Mouse (Mus musculus) effector memory CD4-positive, alpha-beta T cell, adult 5 months (primary cell): ENCODE results near the gene Olfr1141. TPM values are rescaled to one million over a fixed set of nuclear protein-coding genes. Genes with fewer than 3 reads are reported as not detected.

Source experiments
- polyA plus RNA-seq: library from polyadenylated mRNA; unstranded; fragments of 100-300 nt; shearing (Covaris generic); gene quantifications from one replicate; pipeline ENCODE4 v1.2.1, GENCODE M21; 2017

Gene Olfr1141
- not detected for polyA plus RNA-seq

GRCm38 (mm10) chr2:87753891-87754290 lies at the start of gene Olfr1141:
TSS of gene Olfr1141 (minus strand) at chr2:87753991.

GRCm38 (mm10) chr2:87800292-87800691 lies 46.5 kb upstream of the Olfr1141 start, which contains the start of gene Olfr1143:
TSS of gene Olfr1143 (plus strand) at chr2:87800592.

GRCm38 (mm10) chr2:87779183-87779582 lies 25.4 kb upstream of the Olfr1141 start, which contains the start of gene Olfr152:
TSS of gene Olfr152 (plus strand) at chr2:87779483.

GRCm38 (mm10) chr2:87743452-87743851 lies 10.3 kb downstream of the Olfr1141 start, which contains the start of gene Olfr1140:
TSS of gene Olfr1140 (plus strand) at chr2:87743752.

GRCm38 (mm10) chr2:87739878-87740277 lies 13.9 kb downstream of the Olfr1141 start, which contains the start of gene Olfr1138:
TSS of gene Olfr1138 (minus strand) at chr2:87739978.

GRCm38 (mm10) chr2:87713079-87713478 lies 40.7 kb downstream of the Olfr1141 start, which contains the start of gene Olfr1137:
TSS of gene Olfr1137 (minus strand) at chr2:87713179.

Other genes with a start within 250 kb of the Olfr1141 start
- not detected for gene Pramel6, start 247.4 kb downstream of the Olfr1141 start, polyA plus RNA-seq
- gene Olfr153, start 222.2 kb downstream of the Olfr1141 start, polyA plus RNA-seq, result not detected
- gene Olfr1128, start 208.4 kb downstream of the Olfr1141 start, polyA plus RNA-seq, result not detected
- not detected for gene Olfr1129, start 180.1 kb downstream of the Olfr1141 start, polyA plus RNA-seq
- not detected for gene Olfr1130, start 147.8 kb downstream of the Olfr1141 start, polyA plus RNA-seq
- gene Olfr1131, start 126.9 kb downstream of the Olfr1141 start, polyA plus RNA-seq, result not detected
- gene Olfr1132, start 116.5 kb downstream of the Olfr1141 start, polyA plus RNA-seq, result not detected
- not detected for gene Olfr1133, start 106.6 kb downstream of the Olfr1141 start, polyA plus RNA-seq
- gene Olfr1134, start 95.5 kb downstream of the Olfr1141 start, polyA plus RNA-seq, result not detected
- not detected for gene Olfr1135, start 80.3 kb downstream of the Olfr1141 start, polyA plus RNA-seq
- not detected for gene Olfr1136, start 60.0 kb downstream of the Olfr1141 start, polyA plus RNA-seq
- gene Olfr1137, start 40.8 kb downstream of the Olfr1141 start, polyA plus RNA-seq, result not detected
- not detected for gene Olfr1138, start 14.0 kb downstream of the Olfr1141 start, polyA plus RNA-seq
- gene Olfr1140, start 10.2 kb downstream of the Olfr1141 start, polyA plus RNA-seq, result not detected
- gene Olfr152, start 25.5 kb upstream of the Olfr1141 start, polyA plus RNA-seq, result not detected
- gene Olfr1143, start 46.6 kb upstream of the Olfr1141 start, polyA plus RNA-seq, result not detected
- not detected for gene Olfr1145, start 55.8 kb upstream of the Olfr1141 start, polyA plus RNA-seq
- gene Olfr1148, start 76.5 kb upstream of the Olfr1141 start, polyA plus RNA-seq, result not detected
- not detected for gene Olfr1150-ps1, start 90.0 kb upstream of the Olfr1141 start, polyA plus RNA-seq
- gene Olfr1151, start 101.9 kb upstream of the Olfr1141 start, polyA plus RNA-seq, result not detected
- 0.07 TPM for gene Olfr1152, start 112.5 kb upstream of the Olfr1141 start, polyA plus RNA-seq
- not detected for gene Olfr1153, start 141.0 kb upstream of the Olfr1141 start, polyA plus RNA-seq
- not detected for gene Olfr1154, start 151.2 kb upstream of the Olfr1141 start, polyA plus RNA-seq
- gene Olfr1155, start 191.1 kb upstream of the Olfr1141 start, polyA plus RNA-seq, result not detected
- gene Olfr1156, start 199.1 kb upstream of the Olfr1141 start, polyA plus RNA-seq, result 0.30 TPM
- not detected for gene Olfr1157, start 214.3 kb upstream of the Olfr1141 start, polyA plus RNA-seq
- not detected for gene Olfr74, start 220.7 kb upstream of the Olfr1141 start, polyA plus RNA-seq
- not detected for gene Olfr1158, start 236.1 kb upstream of the Olfr1141 start, polyA plus RNA-seq